Mouse (Mus musculus) hindbrain, embryonic 15.5 days (tissue): Measurements from ENCODE around the gene Gkn1. TPM values are rescaled to one million over a fixed set of nuclear protein-coding genes. Genes with fewer than 3 reads are reported as not detected.
A peak's percentile ranks its signal among the peaks of the same experiment; 100 is the strongest.

Source experiments
- ATAC-seq: fragments of 200-750 bp; cut with Nextera tagmentation; 2 replicates; pipeline ENCODE4 v1.8.0; 2017; ENCODE audit warnings: low read depth, moderate number of reproducible peaks, moderate TSS enrichment; ENCODE audit not compliant: low FRiP score
- H3K27ac ChIP-seq: fragments of 300-500 bp; sonication (generic); replicated peaks from 2 replicates; pipeline ENCODE4 v1.5.1; 2015; ENCODE audit warnings: mild to moderate bottlenecking, inconsistent platforms
- H3K27me3 ChIP-seq: fragments of 300-500 bp; sonication (generic); 2 replicates; pipeline ENCODE4 v1.6.1; 2015; ENCODE audit warnings: control low read depth, inconsistent platforms
- H3K36me3 ChIP-seq: fragments of 300-500 bp; sonication (generic); 2 replicates; pipeline ENCODE4 v1.6.1; 2015; ENCODE audit warnings: control low read depth, inconsistent platforms
- H3K4me1 ChIP-seq: fragments of 300-500 bp; sonication (generic); replicated peaks from 2 replicates; pipeline ENCODE4 v1.6.1; 2015; ENCODE audit warnings: control low read depth, inconsistent platforms
- H3K4me2 ChIP-seq: fragments of 300-500 bp; sonication (generic); 2 replicates; pipeline ENCODE4 v1.6.1; 2015; ENCODE audit warnings: moderate library complexity, mild to moderate bottlenecking, inconsistent platforms
- H3K4me3 ChIP-seq: fragments of 300-500 bp; sonication (generic); 2 replicates; pipeline ENCODE4 v1.5.1; 2015; ENCODE audit warnings: mild to moderate bottlenecking, inconsistent platforms
- H3K9ac ChIP-seq: fragments of 300-500 bp; sonication (generic); 2 replicates; pipeline ENCODE4 v1.6.1; 2015; ENCODE audit warnings: inconsistent platforms
- H3K9me3 ChIP-seq: fragments of 300-500 bp; sonication (generic); 2 replicates; pipeline ENCODE4 v1.6.1; 2016; ENCODE audit warnings: control low read depth, inconsistent platforms
- WGBS: fragments of 180-500 bp; shearing (Covaris S2); methylation state at CpG from one replicate; pipeline ENCODE4 v1.1.7; 2015; 5-methylcytosine and 5-hydroxymethylcytosine counted together
- polyA plus RNA-seq: library from polyadenylated mRNA; unstranded; fragments of >200 nt; fragmentation: Nextera tagmentation; extraction: Ambion mirVana; gene quantifications from 2 replicates; pipeline ENCODE4 v1.2.1, GENCODE M21; 2015

Gkn1 gene
- not detected in 2 replicates for polyA plus RNA-seq

GRCm38 (mm10) chr6:87350829-87351228 lies at the start of gene Gkn1:
Gene Gkn1 (minus strand): TSS chr6:87350942.
- no peak within 1 kb of the TSS for H3K27ac ChIP-seq
- ATAC-seq, result no peak
- 95% methylated on average over 8 of the region's 8 CpGs for WGBS

DNA sequence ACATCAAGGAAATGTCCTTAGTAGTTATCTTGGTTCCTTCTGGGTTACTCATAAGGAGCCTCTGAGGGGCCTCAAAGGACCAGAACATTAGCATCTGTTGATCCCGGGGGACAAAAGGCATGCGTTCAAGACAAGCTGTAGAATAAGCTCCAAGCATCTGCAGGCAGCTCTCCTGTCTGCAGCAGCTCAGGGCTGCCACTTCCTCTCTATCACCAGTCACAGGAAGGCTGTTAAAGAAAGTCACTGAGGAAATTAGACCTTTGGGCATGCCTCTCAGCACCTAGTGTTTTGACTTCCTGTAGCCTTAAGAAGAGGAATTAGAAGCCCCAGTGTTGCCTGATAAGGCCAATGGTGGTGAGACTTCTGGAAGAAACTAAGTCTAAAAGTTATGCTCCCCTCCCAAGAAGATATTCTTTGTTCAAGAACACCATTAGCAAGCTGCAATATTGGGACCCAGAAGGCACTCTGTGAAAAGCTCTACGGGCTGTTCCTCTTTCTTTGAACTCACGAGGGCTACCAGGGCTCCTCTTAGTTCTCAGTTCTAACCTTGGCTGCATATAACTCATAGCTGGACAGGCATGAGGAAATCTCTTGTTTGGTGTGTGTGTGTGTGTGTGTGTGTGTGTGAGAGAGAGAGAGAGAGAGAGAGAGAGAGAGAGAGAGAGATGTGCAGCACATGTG lies 49.3 kb upstream of the Gkn1 start:
- no peak overlapping the region for H3K9ac ChIP-seq
- H3K27ac ChIP-seq, result no peak overlapping the region
- no peak for ATAC-seq
- no peaks in the 10 kb centered on the region for H3K9me3 ChIP-seq
- no peaks in the 10 kb centered on the region for H3K27me3 ChIP-seq
- H3K4me3 ChIP-seq, result no peak overlapping the region
- H3K4me1 ChIP-seq, result no peaks in the 10 kb centered on the region
- no peak overlapping the region for H3K4me2 ChIP-seq
- WGBS, result 67% methylated on average over 4 of the region's 4 CpGs
- no peaks in the 10 kb centered on the region for H3K36me3 ChIP-seq

More at GRCm38 (mm10) chr6:87350829-87351228, at the start of gene Gkn1:
- Histone ChIP-seq H3K36me3 (no peaks in the 10 kb centered on the region), H3K4me3 (no peak within 1 kb of the TSS), H3K27me3 (no peaks in the 10 kb centered on the region), H3K4me2 (no peak within 1 kb of the TSS), H3K9me3 (no peaks in the 10 kb centered on the region), H3K4me1 (no peaks in the 10 kb centered on the region), H3K9ac (no peak within 1 kb of the TSS)

GRCm38 (mm10) chr6:87399137-87399536 lies 48.4 kb upstream of the Gkn1 start:
- no peak for ATAC-seq
- Histone ChIP-seq H3K27me3 (no peaks in the 10 kb centered on the region), H3K27ac (no peak overlapping the region), H3K9ac (no peak overlapping the region), H3K36me3 (no peaks in the 10 kb centered on the region), H3K4me3 (no peak overlapping the region), H3K4me1 (no peaks in the 10 kb centered on the region), H3K9me3 (no peaks in the 10 kb centered on the region), H3K4me2 (no peak overlapping the region)
- WGBS, result 2% methylated on average over 5 of the region's 5 CpGs

- no peak overlapping the region for H3K27ac ChIP-seq
- H3K27me3 ChIP-seq, result no peaks in the 10 kb centered on the region
- H3K9ac ChIP-seq, result no peak overlapping the region
- 89% methylated on average over 9 of the region's 9 CpGs for WGBS
- no peak overlapping the region for H3K4me3 ChIP-seq
- H3K36me3 ChIP-seq, result no peaks in the 10 kb centered on the region
- no peak for ATAC-seq
- H3K4me1 ChIP-seq, result no peaks in the 10 kb centered on the region
- no peaks in the 10 kb centered on the region for H3K9me3 ChIP-seq
- no peak overlapping the region for H3K4me2 ChIP-seq
Measured at GRCm38 (mm10) chr6:87394783-87395182, 44.0 kb upstream of the Gkn1 start.

DNA sequence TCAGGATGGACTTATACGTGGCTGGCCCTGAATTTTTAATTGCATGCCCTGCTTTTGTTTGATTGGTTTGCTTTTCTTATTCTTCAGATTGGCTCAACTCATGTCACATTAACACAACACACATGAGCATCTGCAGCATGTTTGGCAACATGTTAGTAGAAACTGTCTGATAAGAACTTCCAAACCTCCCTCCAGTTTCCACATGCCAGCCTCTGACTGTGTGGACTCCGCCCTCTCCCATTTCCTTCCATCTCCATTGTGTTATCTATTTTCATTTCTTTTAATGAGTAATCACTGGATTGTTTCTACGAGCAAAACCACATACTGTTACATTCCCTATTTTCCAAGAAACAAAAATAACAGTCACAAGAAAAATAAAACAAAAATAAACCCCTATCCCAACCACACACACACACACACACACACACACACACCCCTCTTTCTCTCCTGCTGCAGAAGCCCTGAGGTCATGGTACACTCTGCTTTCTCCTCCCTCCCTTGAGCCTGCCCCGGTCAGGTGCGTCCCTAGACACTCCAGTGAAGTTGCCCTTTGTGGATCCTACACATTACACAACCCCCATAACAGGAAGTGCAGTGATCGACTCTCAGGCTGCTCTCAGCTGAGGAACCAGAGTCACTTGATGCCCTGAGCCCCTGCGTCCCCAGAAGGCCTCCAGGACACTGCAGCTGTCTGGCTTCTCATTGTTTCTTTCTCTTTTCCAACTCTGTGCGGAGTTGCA lies 42.9 kb upstream of the Gkn1 start:
- ATAC-seq, result no peak
- no peak overlapping the region for H3K4me2 ChIP-seq
- H3K4me3 ChIP-seq, result no peak overlapping the region
- H3K36me3 ChIP-seq, result no peaks in the 10 kb centered on the region
- 74% methylated on average over 8 of the region's 8 CpGs for WGBS
- no peak overlapping the region for H3K9ac ChIP-seq
- no peaks in the 10 kb centered on the region for H3K4me1 ChIP-seq
- no peak overlapping the region for H3K27ac ChIP-seq
- no peaks in the 10 kb centered on the region for H3K9me3 ChIP-seq
- no peaks in the 10 kb centered on the region for H3K27me3 ChIP-seq

GRCm38 (mm10) chr6:87389455-87389989 lies 38.8 kb upstream of the Gkn1 start:
- H3K9me3 ChIP-seq, result no peaks in the 10 kb centered on the region
- no peak for ATAC-seq
- H3K4me3 ChIP-seq, result no peak overlapping the region
- no peak overlapping the region for H3K4me2 ChIP-seq
- 46% methylated on average over 5 of the region's 5 CpGs for WGBS
- H3K27ac ChIP-seq, result no peak overlapping the region
- no peaks in the 10 kb centered on the region for H3K4me1 ChIP-seq
- H3K9ac ChIP-seq, result no peak overlapping the region
- no peaks in the 10 kb centered on the region for H3K36me3 ChIP-seq
- no peaks in the 10 kb centered on the region for H3K27me3 ChIP-seq

DNA sequence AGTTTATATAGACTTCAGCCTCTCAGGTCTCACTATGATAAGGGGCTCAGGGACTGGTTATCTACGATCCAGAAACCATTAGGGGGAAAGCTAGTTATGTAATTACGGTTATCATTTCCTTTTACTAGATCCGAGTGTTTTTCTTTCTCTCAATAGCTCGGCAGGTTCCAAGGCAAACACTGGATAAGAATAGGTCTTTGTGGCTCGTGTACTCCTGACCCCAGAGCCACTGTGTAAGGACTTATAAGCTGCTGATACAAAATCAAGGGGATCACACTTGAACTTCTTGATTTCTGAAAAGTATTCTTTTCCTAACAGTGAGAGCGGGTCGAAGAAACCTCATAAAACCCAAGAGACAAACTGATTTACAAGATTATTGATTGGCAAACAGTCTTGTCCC lies 38.1 kb upstream of the Gkn1 start, which contains the start of gene Gkn3:
Gkn3 (minus strand) TSS at position 59 of the 400 bp plus-strand sequence.
- no peak for ATAC-seq
- WGBS, result 64% methylated on average over 7 of the region's 7 CpGs
- Histone ChIP-seq H3K4me1 (no peaks in the 10 kb centered on the region), H3K4me2 (no peak within 1 kb of the TSS), H3K9me3 (no peaks in the 10 kb centered on the region), H3K27ac (no peak within 1 kb of the TSS), H3K36me3 (no peaks in the 10 kb centered on the region), H3K27me3 (no peaks in the 10 kb centered on the region), H3K4me3 (no peak within 1 kb of the TSS), H3K9ac (no peak within 1 kb of the TSS)

DNA sequence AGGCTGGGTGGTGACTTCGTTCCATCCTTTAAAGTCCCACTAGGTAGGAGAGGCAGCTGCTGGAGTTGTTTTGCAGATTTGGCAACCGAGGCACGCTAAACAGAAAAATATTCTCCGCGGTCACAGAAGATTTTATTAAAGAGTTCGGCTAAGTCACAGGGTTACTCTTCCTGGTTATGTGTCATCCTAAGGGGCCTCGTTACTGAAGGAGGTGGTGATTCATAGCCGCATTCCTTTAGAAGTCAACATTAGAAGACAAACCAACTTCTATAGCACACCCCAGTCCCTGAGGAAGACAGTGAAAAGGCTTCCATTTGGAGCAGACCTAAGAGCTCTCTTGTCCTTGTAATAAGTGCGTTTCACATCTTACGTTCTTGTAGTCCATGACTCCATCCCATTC lies 35.9 kb upstream of the Gkn1 start:
- Histone ChIP-seq H3K4me3 (no peak overlapping the region), H3K9me3 (no peaks in the 10 kb centered on the region), H3K27ac (no peak overlapping the region), H3K36me3 (no peaks in the 10 kb centered on the region), H3K4me2 (no peak overlapping the region), H3K4me1 (no peaks in the 10 kb centered on the region), H3K9ac (no peak overlapping the region), H3K27me3 (no peaks in the 10 kb centered on the region)
- no peak for ATAC-seq
- 82% methylated on average over 10 of the region's 10 CpGs for WGBS

DNA sequence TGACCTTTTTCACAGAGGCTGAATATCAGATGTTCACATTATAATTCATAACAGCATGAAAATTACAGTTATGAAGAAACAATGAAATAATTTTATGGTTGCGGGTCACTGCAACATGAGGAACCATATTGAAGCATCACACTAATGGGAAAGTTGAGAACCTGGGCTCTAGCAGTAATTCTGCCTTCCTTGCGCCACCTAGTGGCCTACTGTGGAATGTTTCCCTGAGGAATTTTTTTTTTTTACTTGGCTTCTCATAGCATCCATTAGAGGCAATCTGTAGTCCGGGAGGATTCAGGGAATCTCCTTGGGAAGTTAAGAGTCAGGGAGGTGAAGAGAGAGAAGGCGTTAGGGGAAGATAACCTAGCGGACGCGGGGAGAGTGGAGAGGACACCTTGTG lies 35.5 kb upstream of the Gkn1 start:
- no peak for ATAC-seq
- H3K27ac ChIP-seq, result no peak overlapping the region
- WGBS, result 11% methylated on average over 7 of the region's 7 CpGs

DNA sequence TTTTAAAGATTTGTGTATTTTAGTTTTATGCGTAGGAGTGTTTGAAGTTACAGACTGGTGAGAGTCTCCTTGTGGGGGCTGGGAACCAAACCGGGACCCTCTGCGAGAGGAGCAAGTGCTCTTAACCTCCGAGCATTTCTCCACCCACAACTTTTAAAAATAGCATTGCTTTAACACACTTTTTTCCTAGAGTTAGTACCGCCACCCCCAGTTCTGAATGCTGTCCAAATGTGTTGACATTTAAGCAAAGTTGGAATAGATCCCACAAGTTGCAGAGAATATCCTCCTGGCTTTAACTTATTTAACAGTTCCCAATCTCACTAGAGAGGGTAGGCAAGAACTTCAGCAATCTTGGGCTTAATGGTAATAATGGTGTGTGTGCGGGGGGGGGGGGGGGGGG lies 34.0 kb upstream of the Gkn1 start:
- no peak overlapping the region for H3K4me3 ChIP-seq

More for the DNA sequence above, 35.5 kb upstream of the Gkn1 start:
- Histone ChIP-seq H3K4me1 (no peaks in the 10 kb centered on the region), H3K9ac (no peak overlapping the region), H3K4me3 (no peak overlapping the region), H3K4me2 (no peak overlapping the region), H3K36me3 (no peaks in the 10 kb centered on the region), H3K9me3 (no peaks in the 10 kb centered on the region), H3K27me3 (no peaks in the 10 kb centered on the region)

GRCm38 (mm10) chr6:87383926-87384691 lies 33.4 kb upstream of the Gkn1 start:
- ATAC-seq, result peak; percentile 47; the same call in 1 of the 2 replicates
- H3K4me2 ChIP-seq, result peak overlapping the region; percentile 67
- peak overlapping the region; percentile 35; the same call in 1 of the 2 replicates for H3K9ac ChIP-seq
- no peaks in the 10 kb centered on the region for H3K27me3 ChIP-seq
- H3K27ac ChIP-seq, result no peak overlapping the region
- H3K36me3 ChIP-seq, result no peaks in the 10 kb centered on the region
- no peaks in the 10 kb centered on the region for H3K9me3 ChIP-seq
- WGBS, result 9% methylated on average over 24 of the region's 24 CpGs
- peak overlapping the region; percentile 39 for H3K4me3 ChIP-seq
- no peaks in the 10 kb centered on the region for H3K4me1 ChIP-seq

More for the DNA sequence above, 34.0 kb upstream of the Gkn1 start:
- Histone ChIP-seq H3K27me3 (no peaks in the 10 kb centered on the region), H3K4me2 (peak overlapping the region; percentile 67), H3K9ac (no peak overlapping the region), H3K9me3 (no peaks in the 10 kb centered on the region), H3K36me3 (no peaks in the 10 kb centered on the region), H3K27ac (no peak overlapping the region), H3K4me1 (no peaks in the 10 kb centered on the region)
- WGBS, result 68% methylated on average over 5 of the region's 6 CpGs
- ATAC-seq, result no peak

GRCm38 (mm10) chr6:87373057-87373456 lies 22.3 kb upstream of the Gkn1 start, which contains the start of gene Gkn2:
Gene Gkn2 (plus strand): TSS chr6:87373357.
- 88% methylated on average over 9 of the region's 9 CpGs for WGBS
- H3K4me3 ChIP-seq, result no peak within 1 kb of the TSS
- H3K36me3 ChIP-seq, result no peaks in the 10 kb centered on the region
- H3K9ac ChIP-seq, result no peak within 1 kb of the TSS
- no peaks in the 10 kb centered on the region for H3K9me3 ChIP-seq
- no peak within 1 kb of the TSS for H3K27ac ChIP-seq
- H3K27me3 ChIP-seq, result no peaks in the 10 kb centered on the region
- no peaks in the 10 kb centered on the region for H3K4me1 ChIP-seq
- no peak for ATAC-seq
- no peak within 1 kb of the TSS for H3K4me2 ChIP-seq
